Mouse (Mus musculus): ENCODE results near the gene Cass4.

DNA sequence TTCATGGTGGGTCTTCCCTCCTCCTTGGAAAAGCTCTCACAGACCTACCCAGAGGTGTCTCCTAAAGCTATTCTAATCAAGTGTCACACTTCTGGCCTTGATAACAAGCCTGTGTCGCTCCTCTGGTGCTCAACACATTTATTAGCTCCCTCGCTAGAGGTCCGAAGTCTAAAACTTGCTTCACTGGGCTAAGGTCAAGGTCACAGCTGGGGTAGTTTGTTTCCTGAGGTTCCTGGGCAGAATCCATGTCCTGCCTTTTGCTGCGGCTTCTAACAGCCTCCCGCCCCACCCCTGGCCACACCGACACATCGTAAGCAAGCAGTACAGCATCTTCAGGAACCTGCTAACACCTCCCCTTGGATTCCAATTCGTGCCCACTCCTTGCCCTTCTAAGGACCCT, 42.8 kb upstream of the Cass4 start:
- TF ChIP-seq GATA1 (IDR thresholded peaks at IDR 0.05; ENCODE audit: low read length) (no peak), TAL1 (IDR thresholded peaks at IDR 0.05; ENCODE audit: low read length) (no peak)

All from erythroblast, embryonic 14.5 days (primary cell).